Mouse (Mus musculus): Measurements from ENCODE around the gene Ywhae.

Ywhae gene

DNA sequence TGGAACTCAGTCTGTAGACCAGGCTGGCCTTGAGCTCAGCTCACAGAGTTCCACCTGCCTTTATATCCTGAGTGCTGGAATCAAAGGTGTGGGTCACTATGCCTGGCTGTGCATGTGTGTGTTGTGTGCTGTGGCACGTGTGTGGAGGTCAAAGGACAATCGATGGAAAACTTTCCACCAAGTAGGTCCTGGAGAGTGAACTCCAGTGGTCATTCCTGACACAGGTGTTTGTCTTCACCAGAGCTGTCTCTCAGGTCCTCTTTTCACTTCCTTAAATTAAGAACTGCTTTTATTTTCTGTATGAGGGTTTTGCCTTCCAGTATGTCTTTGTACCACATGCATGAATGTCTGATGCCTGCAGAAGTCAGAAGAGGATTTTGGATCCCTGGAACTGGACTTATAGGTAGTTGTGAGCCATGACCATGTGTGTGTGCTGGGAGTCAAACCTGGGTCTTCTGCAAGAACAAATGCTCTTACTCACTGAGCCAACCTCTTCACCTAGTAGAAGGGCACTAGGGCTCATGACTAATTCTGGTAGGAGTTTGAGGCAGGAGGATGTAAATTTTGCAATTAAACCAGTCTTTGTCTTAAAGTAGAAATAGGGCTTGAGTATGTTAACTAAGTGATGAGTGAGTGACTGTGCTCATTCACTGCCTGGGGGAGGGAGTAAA, 5.3 kb downstream of the Ywhae start:
- DNase-seq (ENCODE audit: low read depth in 2 of 2, low spot score in 2 of 2) = no peak

DNA sequence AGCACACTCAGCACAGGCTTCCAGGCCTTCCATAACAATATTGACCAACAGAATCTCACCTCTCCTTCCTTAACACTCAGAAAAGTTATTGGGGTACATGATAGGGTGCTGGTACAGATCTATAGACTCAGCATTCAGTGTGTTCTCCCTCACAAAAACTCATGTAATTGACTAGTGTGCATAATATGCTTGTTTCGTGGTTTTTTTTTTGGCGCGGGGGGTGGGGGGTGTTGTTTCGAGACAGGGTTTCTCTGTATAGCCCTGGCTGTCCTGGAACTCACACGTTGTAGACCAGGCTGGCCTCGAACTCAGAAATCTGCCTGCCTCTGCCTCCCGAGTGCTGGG, 5.8 kb downstream of the Ywhae start:
- DNase-seq (ENCODE audit: low read depth in 2 of 2, low spot score in 2 of 2) = no peak

DNA sequence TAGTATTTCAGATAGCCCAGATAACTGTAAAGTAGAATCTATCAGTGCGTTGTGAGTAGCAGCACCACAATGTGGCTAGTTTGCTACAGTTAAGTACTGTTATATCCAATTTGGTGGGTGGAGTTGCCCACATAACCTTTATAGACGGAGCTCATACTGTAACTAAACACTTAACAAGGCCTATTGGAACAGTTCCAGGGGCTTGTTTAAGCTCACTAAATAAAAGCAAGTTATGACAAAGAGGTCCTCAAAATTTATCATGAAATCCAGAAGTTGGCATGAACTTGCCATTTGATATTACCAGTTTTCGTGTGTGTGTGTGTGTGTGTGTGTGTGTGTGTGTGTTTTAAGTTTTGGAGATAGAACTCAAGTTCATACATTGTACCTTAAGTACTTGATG, 7.5 kb downstream of the Ywhae start:
- DNase-seq (ENCODE audit: low read depth in 2 of 2, low spot score in 2 of 2) = no peak

DNA sequence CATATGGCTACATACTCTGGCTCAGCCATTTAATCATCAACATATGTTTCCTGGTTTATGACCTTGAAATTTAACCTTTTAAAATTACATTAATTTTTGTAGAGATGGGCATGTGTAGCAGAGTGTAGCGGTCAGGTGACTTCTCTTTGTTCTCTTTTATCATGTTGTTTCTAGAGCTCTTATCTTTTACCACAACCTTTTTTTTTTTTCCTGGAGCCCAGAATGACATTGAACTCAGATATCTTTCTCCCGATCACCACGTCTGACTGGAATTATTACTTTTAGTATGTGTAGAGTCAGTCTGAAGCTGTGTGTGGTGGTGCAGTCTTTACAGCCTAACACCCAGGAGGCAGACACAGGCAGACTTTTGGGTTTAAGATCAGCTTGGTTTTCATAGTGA, 8.9 kb downstream of the Ywhae start:
- DNase-seq (ENCODE audit: low read depth in 2 of 2, low spot score in 2 of 2) = no peak

DNA sequence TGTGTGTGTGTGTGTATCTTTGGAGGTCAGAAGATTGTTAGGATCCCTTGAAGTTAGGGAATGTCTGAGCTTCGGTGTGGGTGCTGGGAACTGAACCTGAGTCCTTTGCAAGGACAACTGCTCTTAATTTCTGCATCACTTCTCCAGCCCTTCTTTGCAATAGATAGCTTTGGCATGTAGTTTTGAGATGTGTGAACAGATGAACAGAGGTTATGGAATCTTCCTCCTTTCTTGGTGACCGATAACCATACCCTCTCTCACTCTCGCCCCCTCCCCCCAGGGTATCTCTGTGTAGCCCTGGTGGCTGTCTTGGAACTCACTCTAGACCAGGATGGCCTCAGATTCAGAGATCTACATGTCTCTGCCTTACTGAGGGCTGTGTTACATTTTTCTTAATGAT, 12.1 kb downstream of the Ywhae start:
- no peak for DNase-seq (ENCODE audit: low read depth in 2 of 2, low spot score in 2 of 2)

DNA sequence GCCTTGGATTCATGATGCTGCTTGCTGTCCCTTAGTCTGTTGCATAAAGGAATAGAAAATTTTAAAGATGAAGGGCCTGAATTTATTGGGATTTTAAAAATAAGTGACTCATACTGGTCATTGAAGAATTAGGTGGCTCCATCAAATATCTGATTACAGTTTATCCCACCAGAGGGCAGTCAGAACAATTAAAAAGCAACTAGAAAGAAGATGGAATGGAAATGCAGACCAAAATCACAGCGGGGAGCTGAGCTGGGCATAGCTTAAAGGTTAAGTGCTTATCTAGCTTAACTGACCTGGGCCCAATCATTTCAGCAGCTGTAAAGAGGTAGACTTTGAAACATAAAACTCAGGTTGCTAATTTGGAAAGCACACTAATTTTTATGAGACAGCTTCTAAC, 17.9 kb downstream of the Ywhae start:
- no peak for DNase-seq (ENCODE audit: low read depth in 2 of 2, low spot score in 2 of 2)

DNA sequence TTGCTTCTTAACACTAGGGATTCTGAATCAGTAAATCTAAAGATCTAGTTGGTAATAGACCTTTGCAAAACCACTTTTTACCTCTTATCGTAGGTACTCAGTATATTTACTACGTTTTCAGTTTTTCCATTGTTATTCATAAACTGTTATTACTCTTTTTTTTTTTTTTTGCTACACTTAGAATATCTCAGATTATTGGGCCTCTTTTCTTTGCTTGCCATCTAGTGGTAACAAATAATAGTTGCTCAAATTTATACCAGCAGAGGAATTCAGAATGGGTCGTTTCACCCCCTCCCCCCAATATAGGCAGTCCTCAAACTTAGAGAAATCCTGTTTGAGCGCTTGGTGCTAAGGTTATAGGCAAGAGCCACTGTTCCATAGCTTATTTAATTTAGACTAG, 18.4 kb downstream of the Ywhae start:
- DNase-seq (ENCODE audit: low read depth in 2 of 2, low spot score in 2 of 2) = no peak

DNA sequence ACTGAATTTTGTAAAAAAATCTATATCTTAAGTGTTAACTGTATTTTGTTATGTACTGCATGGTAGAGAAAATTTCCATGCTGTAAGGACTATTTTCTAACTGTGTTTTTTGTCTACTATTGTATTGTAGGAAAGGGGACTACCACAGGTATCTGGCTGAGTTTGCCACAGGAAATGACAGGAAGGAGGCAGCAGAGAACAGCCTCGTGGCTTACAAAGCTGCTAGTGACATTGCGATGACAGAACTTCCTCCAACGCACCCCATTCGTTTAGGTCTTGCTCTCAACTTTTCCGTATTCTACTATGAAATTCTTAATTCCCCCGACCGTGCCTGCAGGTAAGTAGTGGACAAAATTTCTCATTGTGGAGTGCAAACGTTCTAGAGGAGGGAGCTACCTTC, 24.0 kb downstream of the Ywhae start:
- peak; percentile 25 to 46 for DNase-seq (ENCODE audit: low read depth in 2 of 2, low spot score in 2 of 2)

DNA sequence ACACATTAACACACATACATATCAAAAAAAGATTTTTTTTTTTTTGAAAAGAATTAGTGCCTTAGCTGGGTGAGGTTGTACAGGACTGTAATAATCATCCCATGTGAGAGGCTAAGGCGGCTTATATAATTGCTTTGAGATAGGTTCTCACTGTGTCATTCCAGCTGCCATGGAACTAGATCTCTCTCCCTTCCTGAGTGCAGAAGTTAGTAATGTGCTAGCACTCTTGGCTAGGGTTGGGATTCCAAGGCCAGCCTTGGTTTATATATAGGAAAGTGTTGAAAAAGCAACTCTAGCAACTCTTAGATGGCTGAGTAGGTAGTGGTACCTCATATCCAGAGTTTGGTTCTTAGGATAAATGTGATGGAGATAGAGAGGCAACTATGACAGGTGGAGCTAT, 25.9 kb downstream of the Ywhae start:
- DNase-seq (ENCODE audit: low read depth in 2 of 2, low spot score in 2 of 2) = no peak

DNA sequence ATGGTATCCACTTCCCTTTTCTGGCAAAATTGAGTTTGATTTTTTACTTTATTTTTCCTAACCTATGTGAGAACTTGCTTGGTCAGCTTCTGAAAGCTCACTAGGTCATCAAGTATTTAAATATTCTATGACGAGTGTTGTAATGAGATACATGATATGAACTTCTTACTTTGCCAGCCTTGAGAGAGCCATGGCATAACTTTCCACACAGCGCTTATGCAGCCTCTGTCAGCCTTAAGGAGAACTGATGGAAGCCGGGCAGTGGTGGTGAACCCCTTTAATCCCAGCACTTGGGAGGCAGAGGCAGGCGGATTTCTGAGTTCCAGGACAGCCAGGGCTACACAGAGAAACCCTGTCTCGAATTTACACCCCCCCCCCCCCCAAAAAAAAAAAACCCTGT, 28.1 kb downstream of the Ywhae start:
- no peak for DNase-seq (ENCODE audit: low read depth in 2 of 2, low spot score in 2 of 2)

DNA sequence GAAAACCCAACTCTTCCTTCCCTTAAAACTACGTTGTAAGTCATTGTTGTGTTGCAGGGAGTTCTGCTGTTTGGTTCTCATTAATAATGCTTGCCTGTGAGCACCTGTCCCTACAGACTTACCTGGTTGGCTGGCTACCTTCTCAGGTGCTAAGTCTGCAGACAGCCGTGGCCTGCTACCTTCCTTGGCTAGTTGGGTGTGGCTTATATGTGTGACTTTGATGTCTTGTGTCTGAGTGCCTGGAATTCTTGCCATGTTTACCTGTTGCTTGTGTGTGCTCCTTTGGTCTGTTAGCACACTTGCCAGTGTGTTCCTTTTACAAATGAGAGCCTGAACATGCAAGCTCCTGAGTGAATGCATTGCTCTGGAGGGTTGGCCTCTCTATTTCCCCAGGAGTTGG, 30.0 kb downstream of the Ywhae start:
- DNase-seq (ENCODE audit: low read depth in 2 of 2, low spot score in 2 of 2) = no peak

DNA sequence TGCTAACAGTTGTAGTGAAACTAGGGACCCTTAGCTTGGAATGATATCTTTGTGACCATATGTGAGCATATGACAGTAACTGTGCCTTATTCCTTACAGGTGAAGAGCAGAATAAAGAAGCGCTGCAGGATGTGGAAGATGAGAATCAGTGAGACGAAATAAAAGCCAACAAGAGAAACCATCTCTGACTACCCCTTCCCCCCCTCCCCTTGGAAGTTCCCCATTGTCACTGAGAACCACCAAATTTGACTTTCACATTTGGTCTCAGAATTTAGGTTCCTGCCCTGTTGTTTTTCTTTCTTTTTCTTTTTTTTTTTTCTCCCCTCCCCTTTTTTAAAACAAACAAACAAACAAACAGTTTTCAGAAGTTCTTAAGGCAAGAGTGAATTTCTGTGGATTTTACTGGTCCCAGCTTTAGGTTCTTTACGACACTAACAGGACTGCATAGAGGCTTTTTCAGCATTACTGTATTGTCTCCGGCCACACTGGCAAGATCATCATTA, 31.9 kb downstream of the Ywhae start:
- DNase-seq (ENCODE audit: low read depth in 2 of 2, low spot score in 2 of 2) = no peak

DNA sequence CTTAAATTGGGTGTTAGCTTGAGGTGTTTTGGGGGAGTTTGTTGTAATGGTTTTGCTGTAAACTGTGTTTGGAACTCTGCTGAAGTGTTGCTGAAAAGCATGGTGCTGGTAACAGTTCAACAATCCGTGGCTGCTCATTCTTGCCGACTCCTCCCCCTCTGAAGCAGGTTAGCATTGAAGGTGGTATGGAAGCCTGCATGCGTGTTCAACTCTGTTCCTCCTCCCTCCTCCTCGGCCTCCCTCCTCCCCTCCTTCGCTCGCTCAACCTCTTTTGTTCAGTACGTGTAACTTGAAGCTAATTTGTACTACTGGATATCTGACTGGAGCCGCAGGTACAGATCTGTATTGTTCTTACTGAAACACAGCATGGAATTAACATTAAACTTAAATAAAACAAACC, 32.5 kb downstream of the Ywhae start:
- DNase-seq (ENCODE audit: low read depth in 2 of 2, low spot score in 2 of 2) = no peak

DNA sequence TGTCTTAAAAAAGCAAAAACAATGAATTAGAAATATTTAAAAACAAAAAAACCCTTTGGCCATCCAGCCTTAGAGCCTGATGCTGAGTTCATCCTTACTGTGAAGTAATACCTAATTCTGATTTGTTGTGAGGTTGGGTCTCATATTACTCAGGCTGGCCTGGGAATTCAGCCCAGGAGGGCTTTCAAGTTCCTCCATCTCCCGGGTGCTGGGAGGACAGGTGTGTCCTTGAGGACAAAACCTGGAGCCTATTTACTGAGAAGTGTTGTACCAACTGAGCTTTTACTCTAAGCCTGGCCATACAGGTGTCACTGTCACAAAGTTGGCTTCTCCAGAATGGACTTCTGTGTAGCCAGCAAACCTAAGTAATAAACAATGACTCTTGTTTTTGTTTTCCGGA, 34.3 kb downstream of the Ywhae start:
- no peak for DNase-seq (ENCODE audit: low read depth in 2 of 2, low spot score in 2 of 2)

DNA sequence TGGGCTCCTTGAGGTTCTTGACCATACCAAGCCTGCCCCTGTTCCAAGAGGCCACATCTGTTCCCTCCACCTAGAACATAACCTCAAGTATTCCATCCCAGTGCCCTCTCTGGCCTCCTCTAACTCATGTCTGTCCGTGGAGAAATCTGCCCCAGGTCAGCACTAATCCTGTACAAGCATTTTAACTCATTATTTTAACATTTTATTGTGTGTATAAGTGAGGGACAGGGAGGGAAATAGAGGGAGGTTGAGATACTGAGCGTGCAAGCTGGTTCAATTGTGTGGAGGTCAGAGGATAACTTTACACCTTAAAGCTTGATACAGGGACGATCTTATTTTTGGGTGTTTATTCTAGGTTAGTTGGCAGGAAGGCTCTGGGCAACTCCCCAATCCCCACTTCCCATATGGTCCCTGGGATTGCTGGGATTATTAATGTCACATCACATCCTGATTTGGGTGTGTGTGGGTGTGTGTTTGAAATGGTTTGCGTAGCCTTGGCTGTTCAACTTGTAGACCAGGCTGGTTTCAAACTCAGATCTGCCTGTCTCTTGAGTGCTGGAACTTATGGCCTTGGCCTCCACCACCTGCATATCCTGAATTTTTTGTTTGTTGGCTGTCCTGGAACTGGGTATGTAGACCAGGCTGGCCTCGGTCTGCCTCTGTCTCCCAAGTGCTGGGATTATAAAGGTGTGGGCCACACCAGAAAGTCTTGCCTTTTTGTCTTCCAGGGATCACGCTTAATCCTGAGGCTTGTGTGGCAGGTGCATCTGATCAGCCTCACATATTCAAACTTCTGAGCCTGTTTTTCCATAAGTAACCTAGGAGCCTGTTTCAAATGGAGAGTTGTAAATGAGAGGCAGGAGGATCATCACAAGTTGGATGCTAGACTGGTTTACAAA, 35.7 kb downstream of the Ywhae start:
- no peak for DNase-seq (ENCODE audit: low read depth in 2 of 2, low spot score in 2 of 2)

DNA sequence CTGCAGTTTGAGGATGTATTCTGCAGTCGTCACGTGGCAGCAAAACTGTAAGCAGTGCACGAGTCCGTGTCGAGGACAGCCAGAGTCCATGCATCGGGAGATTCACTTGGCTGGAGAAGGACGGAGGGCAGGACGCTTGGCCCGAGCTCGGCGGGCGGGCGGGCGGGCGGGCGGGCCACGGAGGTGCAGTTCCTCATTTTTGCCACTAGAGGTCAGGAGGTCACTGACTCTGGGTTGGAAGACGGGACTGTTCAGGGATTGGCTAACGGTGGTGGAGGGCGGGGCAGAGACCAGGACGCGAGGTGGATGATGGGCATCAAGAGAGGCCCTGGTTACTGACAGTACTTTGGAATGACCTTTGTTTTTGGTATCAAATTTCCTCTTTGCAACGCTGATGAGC, 36.5 kb downstream of the Ywhae start:
- DNase-seq (ENCODE audit: low read depth in 2 of 2, low spot score in 2 of 2) = peak; percentile 68 to 73

DNA sequence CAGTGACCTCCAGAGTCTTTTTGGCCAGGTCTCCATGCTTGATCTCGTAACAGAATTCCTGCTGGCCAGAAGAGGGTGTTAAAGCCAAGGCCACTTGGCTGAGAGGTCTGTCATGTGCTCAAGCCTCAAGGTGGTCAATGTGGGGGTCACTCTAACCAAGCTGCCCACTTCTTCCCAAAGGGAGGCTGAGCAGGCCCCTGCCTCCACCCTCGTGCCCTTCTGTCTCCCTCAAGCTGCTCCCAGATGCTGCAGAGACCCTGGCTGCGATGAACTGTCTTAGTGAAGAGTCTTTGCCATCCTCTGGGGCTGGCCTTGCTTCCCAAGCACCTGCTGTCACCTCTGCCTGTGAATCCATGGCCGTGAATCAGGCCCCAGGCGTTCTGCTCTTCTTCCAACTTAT, 39.9 kb downstream of the Ywhae start:
- DNase-seq (ENCODE audit: low read depth in 2 of 2, low spot score in 2 of 2) = no peak

DNA sequence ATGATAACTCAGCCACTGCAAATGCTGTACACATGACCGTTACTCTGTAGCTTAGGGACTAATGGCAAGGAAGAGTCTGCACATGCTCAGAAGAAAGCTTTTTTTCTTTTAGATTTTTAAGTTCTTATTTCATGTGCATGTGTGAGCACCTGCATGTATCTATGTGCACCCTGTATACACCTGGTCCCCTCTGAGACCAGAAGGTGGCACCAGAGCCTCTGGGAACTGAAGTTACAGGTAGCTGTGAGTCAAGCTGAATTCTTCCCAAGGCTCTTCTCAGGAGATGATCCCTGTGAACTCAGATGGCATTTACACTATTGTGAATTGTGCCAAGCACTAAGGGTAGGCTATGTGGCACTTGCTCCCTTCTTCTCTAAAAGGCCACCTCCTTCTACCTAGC, 43.2 kb downstream of the Ywhae start:
- no peak for DNase-seq (ENCODE audit: low read depth in 2 of 2, low spot score in 2 of 2)

DNA sequence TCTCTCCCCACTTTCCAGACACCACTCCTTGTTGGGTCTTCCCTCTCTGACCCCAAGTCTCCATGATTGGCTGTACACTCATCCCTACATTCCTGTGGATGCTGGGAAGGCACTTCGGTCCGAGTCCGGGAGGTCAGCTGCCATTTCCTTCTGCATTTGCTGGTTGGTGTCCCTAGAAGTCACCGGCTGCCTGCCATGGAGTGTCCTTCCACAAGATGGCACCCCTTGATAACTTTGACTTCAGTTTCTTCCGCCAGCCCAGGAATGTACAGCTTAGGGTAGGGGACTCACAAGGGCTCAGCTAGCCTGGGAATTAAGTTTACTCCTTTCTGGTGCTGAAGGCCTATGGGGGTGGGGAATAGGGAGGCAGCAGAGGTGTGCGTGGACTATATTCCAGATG, 49.2 kb downstream of the Ywhae start:
- peak; percentile 46 to 55 for DNase-seq (ENCODE audit: low read depth in 2 of 2, low spot score in 2 of 2)

DNA sequence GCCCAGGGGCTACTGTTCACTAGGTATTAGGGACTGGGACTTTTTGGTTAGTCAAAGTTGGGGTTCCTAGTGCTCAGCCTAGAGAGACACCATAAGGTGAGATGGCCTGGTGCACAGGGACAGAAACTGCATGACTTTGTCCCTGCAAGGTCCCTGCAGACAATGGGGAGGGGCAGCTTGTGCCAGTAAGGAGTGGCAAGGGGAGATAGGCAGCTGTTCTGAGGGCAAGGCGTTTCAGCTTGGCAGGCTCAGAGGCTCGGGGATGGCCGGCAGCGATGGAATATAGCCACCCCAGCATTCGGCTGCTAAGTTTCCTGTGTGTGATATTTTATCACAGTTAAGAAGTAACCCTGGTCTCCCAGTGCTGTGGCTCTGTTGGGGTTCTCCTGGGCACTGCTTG, 51.1 kb downstream of the Ywhae start:
- no peak for DNase-seq (ENCODE audit: low read depth in 2 of 2, low spot score in 2 of 2)

DNA sequence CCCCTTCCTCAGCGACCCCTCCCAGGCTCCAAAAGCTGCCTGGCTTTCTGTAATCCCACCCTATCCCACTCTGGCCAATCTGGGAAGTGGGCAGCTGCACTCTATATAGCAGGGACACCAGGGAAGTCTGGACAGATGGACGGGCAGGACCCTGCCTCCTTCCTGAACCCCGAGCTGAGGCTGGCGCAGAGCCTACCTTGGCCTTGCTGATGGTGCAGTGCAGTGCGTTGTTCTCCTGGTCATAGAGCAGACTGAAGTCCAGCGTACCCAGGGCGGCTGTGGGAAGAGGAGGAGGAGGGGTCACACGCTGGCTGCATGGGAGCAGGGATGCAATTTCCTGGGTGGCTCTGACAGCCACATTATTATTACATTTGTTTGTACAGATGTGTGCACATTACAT, 53.2 kb downstream of the Ywhae start:
- no peak for DNase-seq (ENCODE audit: low read depth in 2 of 2, low spot score in 2 of 2)

DNA sequence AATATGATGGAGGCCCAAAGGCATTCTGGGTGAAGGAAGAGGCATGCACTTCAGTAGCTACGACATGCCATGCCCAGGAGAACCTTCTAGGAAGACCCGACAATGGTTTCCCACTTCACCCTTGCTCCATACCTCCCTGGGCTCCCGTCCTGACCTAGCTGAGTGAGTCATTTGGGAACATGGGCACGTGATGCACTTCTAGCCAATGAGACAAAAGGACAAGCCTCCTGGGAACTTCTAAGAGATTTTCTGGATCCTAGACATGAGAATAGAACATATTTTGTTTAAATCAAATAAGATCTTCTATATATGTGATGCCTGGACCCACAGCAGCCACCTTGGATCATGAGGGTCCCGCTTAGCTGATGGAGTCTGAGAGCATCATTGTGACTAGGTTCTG, 59.9 kb downstream of the Ywhae start:
- DNase-seq (ENCODE audit: low read depth in 2 of 2, low spot score in 2 of 2) = no peak

DNA sequence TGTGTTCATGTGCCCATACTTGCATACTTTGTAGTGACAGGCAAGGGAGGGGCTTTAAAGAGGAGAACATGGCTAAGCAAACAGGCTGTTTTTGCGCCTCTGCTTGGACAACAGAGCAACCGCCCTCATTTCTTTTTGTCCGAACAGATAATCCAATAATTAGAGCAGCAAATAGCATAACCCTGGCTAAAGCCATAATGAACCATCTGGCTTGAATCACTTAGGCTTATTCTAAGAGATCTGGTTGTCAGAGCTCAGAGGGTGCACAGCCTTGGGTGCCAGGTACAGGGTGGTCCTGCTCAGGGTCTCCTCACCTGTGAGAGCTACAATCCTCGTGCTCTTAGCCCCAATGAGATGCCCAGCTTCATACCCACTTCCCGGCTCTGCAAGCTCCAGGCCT, 60.7 kb downstream of the Ywhae start:
- DNase-seq (ENCODE audit: low read depth in 2 of 2, low spot score in 2 of 2) = no peak
